Mouse (Mus musculus) lung, adult 2 months (tissue): Measurements from ENCODE around the gene Khdc1c.

Experiments
- CTCF ChIP-seq: fragments of 200-500 bp; IDR thresholded peaks from 2 replicates; pipeline ENCODE4 v1.5.1; 2011; ENCODE audit warnings: mild to moderate bottlenecking, low read length, control low read depth; ENCODE audit not compliant: insufficient read depth
- POLR2A ChIP-seq: fragments of 200-500 bp; IDR thresholded peaks from 2 replicates; pipeline ENCODE4 v1.6.1; 2011; ENCODE audit warnings: low read depth, mild to moderate bottlenecking, control low read depth, low read length, borderline replicate concordance; ENCODE audit errors: extremely low read depth

DNA sequence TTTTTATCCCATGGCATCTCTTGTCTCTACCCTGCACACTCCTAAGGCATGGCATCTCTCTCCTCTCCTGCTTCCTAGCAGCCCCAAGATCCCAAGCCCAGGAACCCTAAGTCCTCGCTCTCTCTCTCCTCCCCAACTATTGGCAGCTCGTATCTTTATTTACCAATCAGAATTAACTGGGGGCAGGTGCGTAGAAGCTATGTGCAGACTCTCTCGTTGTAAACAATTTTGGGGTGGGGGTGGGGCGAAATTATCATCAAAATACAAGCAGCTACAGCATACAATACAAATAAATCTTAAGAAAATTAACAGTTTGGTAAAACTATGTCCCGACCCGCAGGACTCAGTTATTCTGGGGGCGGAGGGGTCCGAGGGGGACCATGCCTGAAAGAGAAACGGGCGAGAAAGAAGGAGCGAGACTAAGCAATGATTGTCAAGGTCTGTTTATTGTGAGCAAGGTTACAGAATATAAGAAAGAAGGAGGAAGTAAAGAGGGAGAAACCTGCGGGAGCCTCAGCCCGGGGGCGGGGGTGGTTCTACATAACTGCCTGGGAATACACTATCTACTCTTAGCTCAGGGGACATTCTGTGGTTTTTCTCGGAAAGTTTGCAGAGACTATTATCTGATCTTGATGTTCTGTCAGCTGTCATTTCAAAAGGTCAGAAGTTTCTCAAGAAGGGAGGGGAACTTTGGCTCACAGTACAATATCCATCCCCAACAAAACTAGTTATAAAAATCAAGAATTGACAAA lies 34.7 kb upstream of the Khdc1c start:
- no peak for TF ChIP-seq CTCF
- TF ChIP-seq POLR2A: no peak
